Mouse (Mus musculus) adrenal gland, adult 18-20 months (tissue): ENCODE results near the gene Gm12216. TPM values are rescaled to one million over a fixed set of nuclear protein-coding genes. Genes with fewer than 3 reads are reported as not detected.

Source experiments
- DNase-seq, 2 experiments: peaks; one replicate each; pipeline ENCODE4 v3.0.0; 2021 to 2022; ENCODE audit warnings: low spot score in 2 of 2
- microRNA-seq, 2 experiments: library from miRNA; unstranded; fragments of <30 nt; microRNA quantifications; one replicate each; pipeline ENCODE4 v1.2.0; 2021; ENCODE audit warnings: borderline number of aligned reads in 2 of 2
- total RNA-seq, 2 experiments: library from RNA; stranded (reverse); gene quantifications; 1 replicate in 1 of 2; 2 replicates in 1 of 2; pipeline ENCODE4 v1.2.3; 2021

Gm12216 gene
- total RNA-seq, 2 experiments from 2014 or later, result 5.2 to 6.1 TPM

- DNase-seq, result no peak
Measured at GRCm38 (mm10) chr11:53749716-53750352, 109.2 kb downstream of the Gm12216 start.

GRCm38 (mm10) chr11:53749306-53749705 is 109.8 kb downstream of the Gm12216 start:
- no peak for DNase-seq

GRCm38 (mm10) chr11:53748614-53749013 is 110.4 kb downstream of the Gm12216 start:
- DNase-seq, result no peak

- DNase-seq, result no peak
Measured at GRCm38 (mm10) chr11:53747985-53748384, 111.1 kb downstream of the Gm12216 start.

- no peak for DNase-seq
Measured at GRCm38 (mm10) chr11:53745260-53745659, 113.8 kb downstream of the Gm12216 start.

GRCm38 (mm10) chr11:53742353-53742752 is 116.7 kb downstream of the Gm12216 start:
- no peak for DNase-seq

- DNase-seq, result peak; percentile 31 to 45
Measured at GRCm38 (mm10) chr11:53737573-53737946, 121.5 kb downstream of the Gm12216 start.

- peak; percentile 69 to 76 for DNase-seq
Measured at GRCm38 (mm10) chr11:53736771-53737572, 122.1 kb downstream of the Gm12216 start.

- peak; percentile 41 to 43 for DNase-seq
Measured at GRCm38 (mm10) chr11:53735682-53736245, 123.3 kb downstream of the Gm12216 start.

GRCm38 (mm10) chr11:53734970-53735681 is 123.9 kb downstream of the Gm12216 start:
- no peak for DNase-seq

- DNase-seq, result no peak
Measured at GRCm38 (mm10) chr11:53734431-53734830, 124.6 kb downstream of the Gm12216 start.

GRCm38 (mm10) chr11:53733824-53734223 is 125.2 kb downstream of the Gm12216 start:
- DNase-seq, result no peak

Small RNA genes lying within 50 kb of the gene (microRNA-seq; reads per million reads assigned to microRNA genes)
- gene Mir7671, result 0 reads per million in 2 experiments

Other genes with a start within 250 kb of the Gm12216 start
- not detected for gene Il4, start 240.6 kb downstream of the Gm12216 start, total RNA-seq
- not detected for gene Il13, start 224.6 kb downstream of the Gm12216 start, total RNA-seq
- gene Rad50, start 151.9 kb downstream of the Gm12216 start, total RNA-seq, result 10 to 100 TPM in 1 of 2 experiments, 1 to 10 TPM in 1; 8.3 to 12.0 TPM
- gene Il5, start 138.5 kb downstream of the Gm12216 start, total RNA-seq, result not detected
- gene Irf1, start 89.2 kb downstream of the Gm12216 start, total RNA-seq, result 10 to 100 TPM; 21.2 to 44.2 TPM
- gene Gm17334, start 86.1 kb downstream of the Gm12216 start, total RNA-seq, result under 1 TPM in 1 of 2 experiments, not detected in 1; 0.80 TPM
- 10 to 100 TPM; 38.9 to 63.4 TPM for gene Slc22a5, start 32.4 kb upstream of the Gm12216 start, total RNA-seq
- gene Slc22a21, start 121.1 kb upstream of the Gm12216 start, total RNA-seq, result 1 to 10 TPM; 3.5 to 6.5 TPM
- 1 to 10 TPM; 7.4 to 7.8 TPM for gene Slc22a4, start 168.8 kb upstream of the Gm12216 start, total RNA-seq
- 1 to 10 TPM; 7.0 to 7.6 TPM for gene Pdlim4, start 209.8 kb upstream of the Gm12216 start, total RNA-seq
- 10 to 100 TPM; 40.8 to 64.8 TPM for gene P4ha2, start 240.8 kb upstream of the Gm12216 start, total RNA-seq